ENCODE assay signal across 35 mouse cellular contexts in genomic region chr12:73228427-73228826, GRCm38 (mm10).
"Had no signal": no experiment of that assay in that cellular context is flagged by ENCODE, and none has a peak within 500 bp of the region (broad histone marks: within the 10 kb centered on the region; RNA-seq: fewer than 3 reads in every experiment).

No protein-coding gene starts in this region.

- H3K36me3 ChIP-seq: heart, embryonic 15.5 days; hindbrain, embryonic 10.5 days; hindbrain, embryonic 12.5 days; hindbrain, embryonic 13.5 days; hindbrain, embryonic 15.5 days; intestine, embryonic 15.5 days; kidney, embryonic 15.5 days had no signal

- H3K27me3 ChIP-seq: heart, embryonic 12.5 days; heart, embryonic 13.5 days; heart, embryonic 15.5 days; hindbrain, embryonic 12.5 days; hindbrain, embryonic 13.5 days; hindbrain, embryonic 15.5 days; intestine, embryonic 15.5 days; kidney, embryonic 15.5 days had no signal

- DNase-seq: heart, postnatal 10 days; heart, postnatal 14 days; heart, postnatal 36 days; heart, postnatal 4 days; kidney, adult 11 months; kidney, adult 18-20 months; kidney, adult 2 months; kidney, adult 8-10 months; kidney, adult 9 months; kidney, postnatal 10 days; kidney, postnatal 14 days; kidney, postnatal 25 days; kidney, postnatal 36 days; kidney, postnatal 4 days; layer of hippocampus, adult 9-11 months; layer of hippocampus, postnatal 36 days had no signal

- ATAC-seq: hindbrain, embryonic 16.5 days; hindbrain, postnatal 0 days; inflammation-experienced regulatory T-cells, adult 6 months; intestine, embryonic 15.5 days; intestine, embryonic 16.5 days; intestine, postnatal 0 days had no signal

- H3K4me3 ChIP-seq: heart, embryonic 10.5 days; heart, embryonic 12.5 days; heart, embryonic 13.5 days; heart, embryonic 15.5 days; hindbrain, embryonic 10.5 days; hindbrain, embryonic 12.5 days; hindbrain, embryonic 13.5 days; hindbrain, embryonic 15.5 days; intestine, embryonic 15.5 days; kidney, embryonic 15.5 days; layer of hippocampus, adult 2 months; left cerebral cortex, adult 2 months had no signal

- H3K4me2 ChIP-seq: heart, embryonic 11.5 days; heart, embryonic 12.5 days; heart, embryonic 13.5 days; heart, embryonic 15.5 days; hindbrain, embryonic 12.5 days; hindbrain, embryonic 13.5 days; hindbrain, embryonic 14.5 days; hindbrain, embryonic 15.5 days; intestine, embryonic 15.5 days; kidney, embryonic 15.5 days had no signal
